Mouse (Mus musculus) erythroblast, embryonic 14.5 days (primary cell): Measurements from ENCODE around the gene Fto. TPM values are rescaled to one million over a fixed set of nuclear protein-coding genes. Genes with fewer than 3 reads are reported as not detected.

ENCODE experiments used
- H3K27me3 ChIP-seq: 2 replicates; pipeline ENCODE4 v1.6.1; 2012; ENCODE audit warnings: inconsistent platforms; ENCODE audit not compliant: control insufficient read depth
- H3K36me3 ChIP-seq: 2 replicates; pipeline ENCODE4 v1.6.1; 2012; ENCODE audit warnings: mild to moderate bottlenecking, inconsistent platforms; ENCODE audit not compliant: control insufficient read depth
- H3K4me1 ChIP-seq: 2 replicates; pipeline ENCODE4 v1.6.1; 2012; ENCODE audit warnings: inconsistent platforms; ENCODE audit not compliant: control insufficient read depth
- H3K4me3 ChIP-seq: replicated peaks from 2 replicates; pipeline ENCODE3; 2012; ENCODE audit warnings: moderate library complexity, mild to moderate bottlenecking, inconsistent platforms
- H3K9me3 ChIP-seq: 2 replicates; pipeline ENCODE4 v1.6.1; 2012; ENCODE audit warnings: low read length, inconsistent platforms, mixed read lengths; ENCODE audit not compliant: control insufficient read depth
- GATA1 ChIP-seq: IDR thresholded peaks from 2 replicates; pipeline ENCODE4 v1.6.1; 2012; ENCODE audit warnings: low read length, inconsistent platforms, mixed read lengths
- TAL1 ChIP-seq: IDR thresholded peaks from 3 replicates; pipeline ENCODE4 v1.6.1; 2012; ENCODE audit warnings: low read length, inconsistent platforms, mixed read lengths
- polyA plus RNA-seq: library from polyadenylated mRNA; stranded (reverse); fragments of >175 nt; gene quantifications from 2 replicates; pipeline ENCODE4 v1.2.3, GENCODE M21; 2012

The Fto gene
- polyA plus RNA-seq, 1 experiment: 0.33 TPM

GRCm38 (mm10) chr8:91603751-91604150 is 290.4 kb downstream of the Fto start:
- no peaks in the 10 kb centered on the region for H3K36me3 ChIP-seq
- no peaks in the 10 kb centered on the region for H3K9me3 ChIP-seq
- no peak overlapping the region for H3K4me3 ChIP-seq
- TF ChIP-seq TAL1 (no peak), GATA1 (no peak)
- no peaks in the 10 kb centered on the region for H3K27me3 ChIP-seq
- no peaks in the 10 kb centered on the region for H3K4me1 ChIP-seq

- Histone ChIP-seq H3K4me3 (no peak overlapping the region), H3K27me3 (no peaks in the 10 kb centered on the region), H3K4me1 (no peaks in the 10 kb centered on the region), H3K9me3 (no peaks in the 10 kb centered on the region), H3K36me3 (no peaks in the 10 kb centered on the region)
- TF ChIP-seq GATA1: no peak
- no peak for TF ChIP-seq TAL1
Measured at GRCm38 (mm10) chr8:91605901-91606300, 292.6 kb downstream of the Fto start.

- H3K9me3 ChIP-seq: no peaks in the 10 kb centered on the region
- no peaks in the 10 kb centered on the region for H3K36me3 ChIP-seq
- no peak overlapping the region for H3K4me3 ChIP-seq
- H3K4me1 ChIP-seq: no peaks in the 10 kb centered on the region
- no peaks in the 10 kb centered on the region for H3K27me3 ChIP-seq
- no peak for TF ChIP-seq TAL1
- TF ChIP-seq GATA1: no peak
Measured at GRCm38 (mm10) chr8:91607091-91607490, 293.8 kb downstream of the Fto start.

GRCm38 (mm10) chr8:91611191-91611590 is 297.9 kb downstream of the Fto start:
- Histone ChIP-seq H3K36me3 (no peaks in the 10 kb centered on the region), H3K4me1 (no peaks in the 10 kb centered on the region), H3K4me3 (no peak overlapping the region), H3K27me3 (no peaks in the 10 kb centered on the region), H3K9me3 (no peaks in the 10 kb centered on the region)
- TF ChIP-seq TAL1 (no peak), GATA1 (no peak)

- H3K4me3 ChIP-seq: no peak overlapping the region
- no peaks in the 10 kb centered on the region for H3K27me3 ChIP-seq
- H3K4me1 ChIP-seq: no peaks in the 10 kb centered on the region
- no peaks in the 10 kb centered on the region for H3K9me3 ChIP-seq
- H3K36me3 ChIP-seq: no peaks in the 10 kb centered on the region
- TF ChIP-seq TAL1 (no peak), GATA1 (no peak)
Measured at GRCm38 (mm10) chr8:91611723-91612362, 298.5 kb downstream of the Fto start.

GRCm38 (mm10) chr8:91612387-91613130 is 299.2 kb downstream of the Fto start:
- no peak for TF ChIP-seq TAL1
- no peak for TF ChIP-seq GATA1
- no peak overlapping the region for H3K4me3 ChIP-seq

GRCm38 (mm10) chr8:91613603-91614002 is 300.3 kb downstream of the Fto start:
- Histone ChIP-seq H3K4me1 (no peaks in the 10 kb centered on the region), H3K9me3 (no peaks in the 10 kb centered on the region), H3K27me3 (no peaks in the 10 kb centered on the region), H3K36me3 (no peaks in the 10 kb centered on the region), H3K4me3 (no peak overlapping the region)
- no peak for TF ChIP-seq GATA1

More at GRCm38 (mm10) chr8:91612387-91613130, 299.2 kb downstream of the Fto start:
- Histone ChIP-seq H3K9me3 (no peaks in the 10 kb centered on the region), H3K36me3 (no peaks in the 10 kb centered on the region), H3K27me3 (no peaks in the 10 kb centered on the region), H3K4me1 (no peaks in the 10 kb centered on the region)

GRCm38 (mm10) chr8:91615196-91615595 is 301.9 kb downstream of the Fto start:
- no peaks in the 10 kb centered on the region for H3K36me3 ChIP-seq
- H3K27me3 ChIP-seq: no peaks in the 10 kb centered on the region
- no peak overlapping the region for H3K4me3 ChIP-seq
- no peaks in the 10 kb centered on the region for H3K4me1 ChIP-seq
- no peak for TF ChIP-seq GATA1
- no peaks in the 10 kb centered on the region for H3K9me3 ChIP-seq

GRCm38 (mm10) chr8:91615781-91616683 is 302.7 kb downstream of the Fto start:
- TF ChIP-seq TAL1: no peak
- no peak for TF ChIP-seq GATA1
- Histone ChIP-seq H3K4me3 (no peak overlapping the region), H3K9me3 (no peaks in the 10 kb centered on the region), H3K4me1 (no peaks in the 10 kb centered on the region), H3K36me3 (no peaks in the 10 kb centered on the region), H3K27me3 (no peaks in the 10 kb centered on the region)
